Mouse (Mus musculus): Measurements from ENCODE around the gene Zfp646.

- TF ChIP-seq CTCF (IDR thresholded peaks at IDR 0.05; ENCODE audit: low read depth, low read length) (no peak), EP300 (IDR thresholded peaks at IDR 0.05; ENCODE audit: insufficient read depth, low read depth, low read length) (no peak), POLR2A (IDR thresholded peaks at IDR 0.05; ENCODE audit: insufficient read depth, low read length) (no peak)
These were observed 1.0 kb upstream of the Zfp646 start for GRCm38 (mm10) chr7:127874812-127875626.
